Mouse (Mus musculus) megakaryocyte-erythroid progenitor cell, adult 5-6 weeks (primary cell): ENCODE measurements around the gene Cpne5. TPM values are rescaled to one million over a fixed set of nuclear protein-coding genes. Genes with fewer than 3 reads are reported as not detected.

Experiments used
- ATAC-seq: replicated peaks from 2 replicates; pipeline ENCODE4 v1.8.0; 2016; ENCODE audit warnings: mild to moderate bottlenecking, inconsistent platforms; ENCODE audit not compliant: severe bottlenecking, poor library complexity, low FRiP score, low TSS enrichment
- total RNA-seq, 2 experiments: library from RNA; stranded (forward) in 1 of 2; stranded (reverse) in 1 of 2; fragments of 200-1000, 215-1000 nt in 1 of 2; fragments of >200 nt in 1 of 2; fragmentation: Nextera tagmentation in 1 of 2; gene quantifications; 2 replicates each; pipeline ENCODE4 v1.2.3; 2014 to 2017

Cpne5 gene
- total RNA-seq, 2 experiments from 2014 or later, result 0.38 TPM; not detected in 1

GRCm38 (mm10) chr17:29216078-29216477, 21.9 kb downstream of the Cpne5 start:
- no peak for ATAC-seq

GRCm38 (mm10) chr17:29214655-29215054, 23.3 kb downstream of the Cpne5 start:
- ATAC-seq, result no peak

- no peak for ATAC-seq
Measured at GRCm38 (mm10) chr17:29214193-29214456, 23.8 kb downstream of the Cpne5 start.

- ATAC-seq, result no peak
Measured at GRCm38 (mm10) chr17:29213381-29214192, 24.4 kb downstream of the Cpne5 start.

GRCm38 (mm10) chr17:29211836-29212235, 26.1 kb downstream of the Cpne5 start:
- ATAC-seq, result no peak

- no peak for ATAC-seq
Measured at GRCm38 (mm10) chr17:29210037-29210436, 27.9 kb downstream of the Cpne5 start.

- ATAC-seq, result no peak
Measured at GRCm38 (mm10) chr17:29206052-29206451, 31.9 kb downstream of the Cpne5 start.

- ATAC-seq, result no peak
Measured at GRCm38 (mm10) chr17:29202604-29203003, 35.4 kb downstream of the Cpne5 start.

- no peak for ATAC-seq
Measured at GRCm38 (mm10) chr17:29199821-29200220, 38.1 kb downstream of the Cpne5 start.

- ATAC-seq, result no peak
Measured at GRCm38 (mm10) chr17:29199151-29199800, 38.7 kb downstream of the Cpne5 start.

GRCm38 (mm10) chr17:29195579-29195978, 42.4 kb downstream of the Cpne5 start:
- ATAC-seq, result no peak

- ATAC-seq, result no peak
Measured at GRCm38 (mm10) chr17:29188989-29189388, 49.0 kb downstream of the Cpne5 start.

- no peak for ATAC-seq
Measured at GRCm38 (mm10) chr17:29186989-29187859, 50.7 kb downstream of the Cpne5 start.

- ATAC-seq, result no peak
Measured at GRCm38 (mm10) chr17:29185376-29186046, 52.5 kb downstream of the Cpne5 start.

- ATAC-seq, result no peak
Measured at GRCm38 (mm10) chr17:29183162-29183561, 54.8 kb downstream of the Cpne5 start.

GRCm38 (mm10) chr17:29181751-29182150, 56.2 kb downstream of the Cpne5 start:
- ATAC-seq, result no peak

GRCm38 (mm10) chr17:29180406-29181127, 57.4 kb downstream of the Cpne5 start:
- ATAC-seq, result no peak

- no peak for ATAC-seq
Measured at GRCm38 (mm10) chr17:29179917-29180316, 58.0 kb downstream of the Cpne5 start.

GRCm38 (mm10) chr17:29178503-29179059, 59.4 kb downstream of the Cpne5 start:
- ATAC-seq, result no peak
